Mouse (Mus musculus) right cerebral cortex, postnatal 25 days (tissue): ENCODE data around the gene Pgap3.

Source experiments
- DNase-seq: peaks from one replicate; pipeline ENCODE4 v3.0.0; 2022

Pgap3 gene

GRCm38 (mm10) chr11:98352272-98352990, 47.9 kb downstream of the Pgap3 start:
- no peak for DNase-seq

GRCm38 (mm10) chr11:98349308-98349707, 51.0 kb downstream of the Pgap3 start:
- DNase-seq, result no peak

- peak; percentile 76 for DNase-seq
These were observed 52.0 kb downstream of the Pgap3 start, which contains the start of gene Ppp1r1b for GRCm38 (mm10) chr11:98348083-98348961. Gene Ppp1r1b, plus strand, starts transcription at chr11:98348404.

- no peak for DNase-seq
These were observed 52.8 kb downstream of the Pgap3 start for GRCm38 (mm10) chr11:98347385-98348082.

- peak; percentile 59 for DNase-seq
These were observed 54.1 kb downstream of the Pgap3 start for GRCm38 (mm10) chr11:98346168-98346567.

- peak; percentile 84 for DNase-seq
These were observed 55.0 kb downstream of the Pgap3 start for GRCm38 (mm10) chr11:98345253-98345652.

- peak; percentile 92 for DNase-seq
These were observed 58.0 kb downstream of the Pgap3 start for GRCm38 (mm10) chr11:98342000-98342945.

GRCm38 (mm10) chr11:98341174-98341573, 59.1 kb downstream of the Pgap3 start:
- no peak for DNase-seq

- DNase-seq, result no peak
These were observed 59.7 kb downstream of the Pgap3 start for GRCm38 (mm10) chr11:98340597-98340996.

GRCm38 (mm10) chr11:98339679-98340287, 60.5 kb downstream of the Pgap3 start:
- no peak for DNase-seq

GRCm38 (mm10) chr11:98339071-98339501, 61.2 kb downstream of the Pgap3 start:
- DNase-seq, result no peak
